Mouse (Mus musculus) layer of hippocampus, postnatal 10 days (tissue): ENCODE measurements at regions not wholly inside any gene's neighbourhood (a gene's known extent, or its start where the extent isn't known, plus 50 kb on each side); places are given as distances from the start of the nearest gene placed in this dataset.
A peak's percentile ranks its signal among the peaks of the same experiment; 100 is the strongest.
"Not testable (repeated sequence)": the region's sequence is repeated elsewhere in the genome, so short reads cannot be mapped to it uniquely, and the experiment has no call there.

ENCODE experiments used
- DNase-seq, 2 experiments: peaks; one replicate each; pipeline ENCODE4 v3.0.0; 2021; ENCODE audit warnings: low spot score in 2 of 2

GRCm38 (mm10) chr17:26335551-26335950, 79.1 kb upstream of the Neurl1b start:
- no peak for DNase-seq

GRCm38 (mm10) chr17:26336011-26336410, 78.6 kb upstream of the Neurl1b start:
- no peak for DNase-seq

- DNase-seq, result no peak
Measured at GRCm38 (mm10) chr17:26337106-26337505, 77.5 kb upstream of the Neurl1b start.

GRCm38 (mm10) chr17:26345436-26345835, 69.2 kb upstream of the Neurl1b start:
- DNase-seq, result not testable (repeated sequence)

GRCm38 (mm10) chr17:26348116-26348515, 66.5 kb upstream of the Neurl1b start:
- DNase-seq, result no peak

- DNase-seq, result no peak
Measured at GRCm38 (mm10) chr17:26349741-26350140, 64.9 kb upstream of the Neurl1b start.

GRCm38 (mm10) chr17:26350216-26350615, 64.4 kb upstream of the Neurl1b start:
- no peak for DNase-seq

- no peak for DNase-seq
Measured at GRCm38 (mm10) chr17:26351991-26352390, 62.6 kb upstream of the Neurl1b start.

GRCm38 (mm10) chr17:26352712-26353111, 61.9 kb upstream of the Neurl1b start:
- DNase-seq, result peak in 1 of 2 experiments; percentile 9

- DNase-seq, result no peak
Measured at GRCm38 (mm10) chr17:26354431-26354830, 60.2 kb upstream of the Neurl1b start.

- no peak for DNase-seq
Measured at GRCm38 (mm10) chr17:26355301-26355700, 59.3 kb upstream of the Neurl1b start.

GRCm38 (mm10) chr17:26356906-26357305, 57.7 kb upstream of the Neurl1b start:
- no peak for DNase-seq

- peak in 1 of 2 experiments; percentile 11 for DNase-seq
Measured at GRCm38 (mm10) chr17:26357784-26358183, 56.8 kb upstream of the Neurl1b start.

GRCm38 (mm10) chr17:26360711-26361110, 53.9 kb upstream of the Neurl1b start:
- no peak for DNase-seq

GRCm38 (mm10) chr17:26361420-26361819, 53.2 kb upstream of the Neurl1b start:
- DNase-seq, result no peak

GRCm38 (mm10) chr17:26361992-26362391, 52.6 kb upstream of the Neurl1b start:
- no peak for DNase-seq

- no peak for DNase-seq
Measured at GRCm38 (mm10) chr17:26362586-26363361, 51.9 kb upstream of the Neurl1b start.

GRCm38 (mm10) chr17:26363853-26364532, 50.6 kb upstream of the Neurl1b start:
- no peak for DNase-seq
